Mouse (Mus musculus) monocyte, adult 5-6 weeks (primary cell): ENCODE measurements around the gene Lrig1. TPM values are rescaled to one million over a fixed set of nuclear protein-coding genes. Genes with fewer than 3 reads are reported as not detected.

Source experiments
- ATAC-seq: fragments of 153-309, 156-312 bp; replicated peaks from 2 replicates; pipeline ENCODE4 v1.8.0; 2017; ENCODE audit warnings: mild to moderate bottlenecking; ENCODE audit not compliant: low TSS enrichment, insufficient number of reproducible peaks, severe bottlenecking, poor library complexity, low FRiP score
- total RNA-seq: library from RNA; stranded (forward); fragments of 200-1000, 200-491, 200-594 nt; gene quantifications from 3 replicates; pipeline ENCODE4 v1.2.3, GENCODE M21; 2017

The Lrig1 gene
- total RNA-seq, 1 experiment from 2014 or later, result 4.0 TPM

DNA sequence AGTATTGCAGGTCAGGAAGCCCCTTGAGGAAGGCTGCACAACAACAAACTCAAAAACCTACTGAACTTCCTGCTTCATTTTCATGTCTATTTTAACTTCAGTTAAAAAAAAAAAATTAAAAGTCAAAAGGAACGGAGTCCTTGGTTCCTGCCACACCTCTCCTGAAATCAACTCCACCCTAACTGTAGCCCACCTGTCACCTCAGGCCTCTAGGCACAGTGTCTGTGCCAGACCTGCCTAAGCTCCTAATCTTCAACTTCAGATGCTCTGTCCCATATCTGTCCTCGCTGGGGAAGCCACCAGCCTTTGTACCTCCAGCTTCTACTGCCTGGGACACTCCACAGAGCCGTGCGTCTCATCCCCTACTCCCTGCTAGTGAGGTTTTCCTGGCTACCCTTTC lies 65.7 kb downstream of the Lrig1 start:
- ATAC-seq, result no peak

DNA sequence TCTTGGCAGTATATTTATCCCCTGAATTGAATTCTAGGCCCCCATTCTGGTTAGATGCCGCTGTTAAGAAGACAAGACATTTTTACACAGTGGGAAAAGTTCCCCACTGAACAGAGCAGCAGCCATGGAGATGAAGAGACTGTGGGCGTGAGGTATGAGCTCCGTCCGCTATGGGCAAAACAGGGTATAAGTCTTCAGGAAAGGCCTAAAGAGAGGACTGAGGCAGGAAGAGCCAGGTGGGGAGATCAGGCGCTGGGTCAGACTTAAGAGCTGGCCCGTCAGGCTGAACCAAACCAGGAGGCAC lies 68.2 kb downstream of the Lrig1 start:
- no peak for ATAC-seq

- ATAC-seq, result no peak
Observed at GRCm38 (mm10) chr6:94631051-94631778, 68.7 kb downstream of the Lrig1 start.

GRCm38 (mm10) chr6:94628787-94629186 lies 71.2 kb downstream of the Lrig1 start:
- no peak for ATAC-seq

GRCm38 (mm10) chr6:94627714-94628595 lies 72.0 kb downstream of the Lrig1 start:
- no peak for ATAC-seq

- no peak for ATAC-seq
Observed at GRCm38 (mm10) chr6:94626807-94627206, 73.2 kb downstream of the Lrig1 start.

DNA sequence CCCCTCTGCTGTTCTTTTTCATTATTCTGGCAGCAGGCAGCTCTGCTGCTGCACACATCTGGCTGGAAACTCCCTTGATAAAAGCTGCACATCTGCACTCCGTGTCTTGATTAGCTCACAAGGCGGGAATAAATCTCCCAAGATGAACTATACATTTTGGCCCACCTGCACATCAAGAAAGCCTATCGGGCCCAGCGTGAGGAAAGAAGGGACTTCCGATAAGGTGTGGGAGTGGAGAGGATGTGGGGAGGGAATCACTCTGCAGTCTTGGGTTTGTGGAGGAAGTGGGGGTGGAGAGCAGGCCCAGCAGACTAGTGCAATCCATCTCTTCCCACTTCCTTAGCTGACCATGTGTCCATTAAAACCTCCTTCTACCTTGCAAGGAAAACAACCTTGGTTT lies 74.1 kb downstream of the Lrig1 start:
- ATAC-seq, result no peak

DNA sequence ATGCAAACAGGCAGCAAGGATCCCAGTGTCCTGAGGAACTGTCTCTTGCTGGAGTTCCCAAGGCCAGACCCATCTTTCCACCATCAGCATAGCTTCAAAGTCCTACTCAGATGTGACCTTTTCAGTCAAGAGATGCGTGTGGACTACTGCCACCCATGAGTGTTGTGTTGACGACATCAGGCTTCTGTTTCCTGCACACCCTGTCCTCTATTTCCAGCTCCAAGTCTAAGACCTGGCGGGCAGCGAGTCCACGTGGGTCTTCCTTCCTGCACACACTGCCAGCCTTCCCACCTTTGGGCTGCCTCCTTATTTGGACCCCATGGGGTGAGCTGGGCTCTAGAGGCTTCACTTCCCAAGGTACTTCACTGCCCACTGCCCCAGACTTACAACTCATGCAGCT lies 75.4 kb downstream of the Lrig1 start:
- ATAC-seq, result no peak

DNA sequence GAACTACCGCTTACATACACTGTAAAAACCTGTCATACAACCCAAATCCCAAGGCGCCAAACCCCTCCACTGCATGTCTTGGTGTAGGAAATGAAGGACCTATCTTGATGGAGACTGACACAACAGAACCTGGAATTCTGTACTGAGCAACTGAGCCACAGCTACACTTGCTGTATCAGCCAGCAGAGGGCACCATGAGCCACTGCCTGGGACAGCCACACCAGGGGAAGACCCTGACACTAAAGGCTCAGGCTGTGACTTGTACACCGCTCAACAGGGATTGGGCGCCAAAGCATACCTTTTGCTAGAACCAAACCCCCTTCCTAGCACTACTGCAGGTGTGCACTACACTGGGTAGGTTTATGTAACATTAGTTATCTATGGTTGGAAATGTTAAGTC lies 77.0 kb downstream of the Lrig1 start:
- ATAC-seq, result no peak

- no peak for ATAC-seq
Observed at GRCm38 (mm10) chr6:94620801-94621301, 79.1 kb downstream of the Lrig1 start.

GRCm38 (mm10) chr6:94620287-94620686 lies 79.7 kb downstream of the Lrig1 start:
- ATAC-seq, result no peak

GRCm38 (mm10) chr6:94618671-94619070 lies 81.3 kb downstream of the Lrig1 start:
- no peak for ATAC-seq

DNA sequence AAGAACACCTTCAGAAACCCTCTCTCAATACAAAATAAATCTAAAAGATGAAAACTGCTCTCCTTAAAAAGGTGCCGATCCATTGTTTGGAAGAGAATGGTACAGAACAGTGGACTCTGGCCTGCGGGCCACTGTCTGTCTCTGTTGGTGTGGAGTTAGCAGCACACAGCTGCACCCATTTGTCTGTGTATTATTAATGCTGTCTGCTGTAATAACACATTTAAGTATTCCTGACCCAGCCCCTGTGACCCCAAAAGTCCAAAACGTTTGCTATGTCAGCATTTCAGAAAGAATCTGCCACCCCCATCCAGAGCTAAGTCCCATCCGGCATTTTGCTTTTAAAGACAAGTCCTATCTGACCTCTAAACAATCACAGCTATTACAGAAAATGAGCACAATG lies 84.0 kb downstream of the Lrig1 start:
- ATAC-seq, result no peak

- no peak for ATAC-seq
Observed at GRCm38 (mm10) chr6:94614346-94614745, 85.6 kb downstream of the Lrig1 start.

DNA sequence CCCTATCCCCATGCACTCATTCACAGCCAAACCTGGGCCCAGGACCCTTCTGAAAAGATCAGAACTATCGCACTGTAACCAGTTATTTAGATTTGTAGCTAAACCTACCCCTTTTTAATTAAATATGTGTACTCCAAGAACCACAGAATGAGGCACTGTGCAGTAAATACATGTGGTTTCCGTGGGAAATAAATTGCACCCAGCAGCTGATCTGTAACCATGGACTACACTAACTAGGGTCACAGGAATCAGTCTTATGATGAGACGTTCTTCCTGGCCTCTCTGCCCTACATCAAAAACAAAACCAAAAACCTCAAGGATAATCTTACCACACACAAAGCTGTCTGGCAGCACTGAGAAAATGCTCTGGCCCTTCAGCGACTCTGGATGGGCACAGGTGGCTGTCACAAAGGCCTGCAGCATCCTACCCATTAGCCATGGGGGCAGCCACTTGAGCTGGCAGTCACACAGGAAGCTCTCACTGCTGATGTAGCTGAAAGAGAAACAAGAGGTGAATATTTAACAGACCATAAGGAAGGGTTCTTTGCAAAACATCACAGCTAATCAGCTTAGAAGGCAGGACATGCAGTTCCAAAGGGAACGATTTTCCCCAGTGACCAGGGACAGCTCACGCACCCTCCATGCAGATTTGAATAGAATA lies 86.6 kb downstream of the Lrig1 start:
- no peak for ATAC-seq

- ATAC-seq, result no peak
Observed at GRCm38 (mm10) chr6:94604546-94604945, 95.4 kb downstream of the Lrig1 start.

DNA sequence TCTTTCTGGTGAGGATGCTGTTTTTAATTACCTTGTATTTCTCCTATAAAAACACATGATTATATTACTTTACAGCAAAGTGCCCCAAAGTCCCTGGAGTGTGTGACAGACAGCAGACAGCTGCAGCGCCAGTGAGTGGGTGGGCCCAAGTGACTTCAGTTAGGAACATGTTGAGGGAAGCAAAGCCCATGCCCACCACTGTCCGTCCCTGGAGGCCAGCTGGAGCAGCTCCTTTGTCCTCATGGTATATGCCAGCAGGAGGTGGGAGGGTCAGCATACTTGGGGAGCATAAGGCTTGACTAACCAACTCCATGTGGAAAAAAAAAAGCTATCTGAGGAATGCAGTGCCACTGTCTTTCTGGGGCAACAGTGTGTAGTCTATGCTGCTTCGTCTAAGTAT lies 95.9 kb downstream of the Lrig1 start:
- ATAC-seq, result no peak

GRCm38 (mm10) chr6:94601811-94602210 lies 98.1 kb downstream of the Lrig1 start:
- ATAC-seq, result no peak

DNA sequence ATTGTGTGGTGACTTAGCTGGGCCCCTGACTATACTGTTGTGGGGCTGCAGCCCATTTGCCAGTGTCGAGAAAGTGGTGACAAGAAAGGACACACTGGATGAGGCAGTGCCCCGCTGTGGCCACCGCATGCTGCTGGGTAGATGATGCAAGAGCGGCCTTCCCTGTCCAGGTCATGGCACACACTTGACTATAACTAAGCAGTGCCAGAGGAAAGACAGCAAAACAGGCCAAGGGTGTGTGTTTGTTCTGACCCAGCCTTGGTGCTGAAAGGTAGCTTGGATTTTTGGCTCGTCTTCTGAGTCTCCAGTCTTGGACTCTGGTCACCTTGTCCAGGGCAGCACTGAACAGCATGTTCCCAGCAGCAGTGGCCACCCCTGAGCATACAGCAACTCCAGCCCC lies 98.9 kb downstream of the Lrig1 start:
- no peak for ATAC-seq

DNA sequence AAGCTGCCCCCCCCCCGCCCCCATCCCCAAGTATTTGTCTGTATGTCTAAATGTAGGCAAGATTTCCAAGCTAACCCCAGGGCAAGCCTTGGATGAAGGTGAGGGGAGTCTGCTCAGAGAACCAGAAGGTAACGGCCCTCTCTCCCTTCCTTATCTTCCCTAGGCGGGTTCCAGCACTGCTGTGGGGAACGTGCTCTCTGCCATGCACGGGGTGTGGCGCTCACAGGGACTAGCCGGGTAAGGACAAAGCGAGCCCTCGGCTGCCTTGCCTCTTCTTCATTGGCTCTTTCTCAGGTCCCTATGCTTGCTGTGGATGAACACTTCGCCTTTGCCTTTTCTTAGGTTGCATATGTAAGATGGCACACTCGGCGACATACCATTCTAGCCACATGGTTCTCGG lies 100.9 kb downstream of the Lrig1 start:
- no peak for ATAC-seq
